Mouse (Mus musculus): ENCODE data around the gene Gpi1.

Gene Gpi1

DNA sequence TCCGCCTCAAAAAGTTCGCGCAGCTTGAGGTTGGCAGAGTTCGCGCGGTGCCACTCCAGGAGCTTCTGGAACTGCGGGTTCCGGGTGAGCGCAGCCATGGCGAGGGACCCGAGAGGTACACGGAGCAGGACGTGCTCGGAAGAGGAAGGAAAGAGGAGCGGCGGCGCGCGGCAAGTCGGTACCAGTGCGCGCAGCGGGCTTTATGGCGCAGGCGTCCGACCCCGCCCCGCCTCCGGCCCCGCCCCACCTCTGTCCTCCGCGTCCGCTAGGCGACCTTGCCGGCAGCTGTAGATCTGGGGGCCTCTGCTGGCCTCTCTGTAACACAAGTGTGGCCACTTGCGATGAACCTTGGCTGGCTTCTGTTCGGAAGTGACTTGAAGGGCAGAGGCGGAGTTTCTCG is at the start of gene Gpi1:
Gene Gpi1 (minus strand): TSS at position 221 of the 400 bp plus-strand sequence.
- DNase-seq, result peak; percentile 71

GRCm38 (mm10) chr7:34277656-34278055 is 47.5 kb upstream of the Gpi1 start:
- no peak for DNase-seq

GRCm38 (mm10) chr7:34276066-34276465 is 45.9 kb upstream of the Gpi1 start:
- no peak for DNase-seq

GRCm38 (mm10) chr7:34272465-34272864 is 42.3 kb upstream of the Gpi1 start:
- no peak for DNase-seq

GRCm38 (mm10) chr7:34268463-34268862 is 38.3 kb upstream of the Gpi1 start:
- no peak for DNase-seq

- DNase-seq, result no peak
Measured at GRCm38 (mm10) chr7:34266421-34266820, 36.3 kb upstream of the Gpi1 start.

- peak; percentile 64 for DNase-seq
Measured at GRCm38 (mm10) chr7:34265876-34266346, 35.8 kb upstream of the Gpi1 start.

GRCm38 (mm10) chr7:34263437-34263836 is 33.3 kb upstream of the Gpi1 start:
- DNase-seq, result no peak

GRCm38 (mm10) chr7:34258407-34258806 is 28.3 kb upstream of the Gpi1 start:
- no peak for DNase-seq

DNA sequence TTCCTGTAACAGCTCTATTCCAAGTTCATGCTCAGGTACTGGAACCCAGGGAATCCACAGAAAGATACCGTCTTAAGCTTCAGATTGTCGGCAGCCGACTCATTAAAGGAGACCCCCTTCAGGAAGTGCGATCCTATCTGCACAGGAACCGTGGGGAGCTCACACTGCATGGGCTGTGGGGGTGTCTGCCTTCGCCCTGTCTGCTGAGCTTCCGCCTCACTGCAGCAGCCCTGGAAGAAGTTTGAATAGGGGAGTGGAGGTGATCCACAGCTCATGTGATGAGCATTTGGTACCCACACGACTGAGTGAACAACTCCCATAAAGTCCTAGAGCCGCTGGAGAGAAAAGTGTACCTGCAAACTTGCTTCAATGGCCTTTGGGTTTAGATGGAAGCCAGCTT is 27.1 kb upstream of the Gpi1 start:
- no peak for DNase-seq

GRCm38 (mm10) chr7:34255916-34256315 is 25.8 kb upstream of the Gpi1 start:
- no peak for DNase-seq

DNA sequence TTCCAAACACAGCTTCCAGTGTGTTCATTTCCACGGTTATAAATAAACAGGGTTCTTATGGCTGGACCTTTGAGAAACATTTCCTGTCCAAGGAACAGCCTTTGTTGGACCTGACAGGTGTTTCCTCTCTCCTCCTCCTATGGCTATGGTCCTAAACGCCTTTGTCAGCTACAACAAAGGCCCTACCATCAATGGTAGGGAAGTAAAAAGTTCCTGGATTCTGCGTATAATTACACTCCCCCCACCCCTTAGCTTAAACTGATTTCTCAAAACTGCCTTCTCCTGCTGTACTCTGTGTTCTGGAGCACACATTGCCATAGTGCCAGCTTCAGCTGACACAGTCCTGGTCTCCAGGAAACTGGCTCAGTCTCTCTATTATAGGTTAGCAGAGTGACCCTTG is 25.0 kb upstream of the Gpi1 start:
- DNase-seq, result no peak

GRCm38 (mm10) chr7:34252030-34252429 is 21.9 kb upstream of the Gpi1 start:
- no peak for DNase-seq

GRCm38 (mm10) chr7:34250738-34251137 is 20.6 kb upstream of the Gpi1 start, which contains the start of gene Gm6096:
Gene Gm6096, plus strand, starts transcription at chr7:34251038.
- DNase-seq, result no peak

DNA sequence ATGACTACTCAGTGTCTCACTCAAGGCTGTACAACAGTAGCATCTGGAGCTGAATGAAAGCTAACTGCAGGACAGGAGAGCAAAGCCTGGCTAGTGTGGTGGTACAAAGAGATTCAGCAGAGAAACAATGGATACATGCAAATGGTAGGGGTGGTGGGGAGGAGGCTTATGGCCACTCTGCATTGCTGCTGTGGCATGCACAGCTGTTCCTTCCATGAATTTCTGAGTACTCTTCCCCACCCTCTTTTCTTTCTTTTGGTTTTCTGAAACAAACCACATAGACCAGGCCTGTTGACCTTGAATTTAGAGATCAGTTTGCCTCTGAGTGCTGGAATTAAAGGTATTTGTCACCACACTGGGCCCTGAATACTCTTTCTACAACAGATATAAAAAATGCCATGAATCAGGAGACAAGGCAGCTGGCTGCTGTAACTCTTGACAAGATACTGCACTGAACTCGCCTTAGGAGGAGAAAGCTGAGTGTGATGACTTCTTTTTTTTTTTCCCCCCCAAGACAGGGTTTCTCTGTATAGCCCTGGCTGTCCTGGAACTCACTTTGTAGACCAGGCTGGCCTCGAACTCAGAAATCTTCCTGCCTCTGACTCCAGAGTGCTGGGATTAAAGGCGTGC is 16.8 kb upstream of the Gpi1 start:
- DNase-seq, result no peak

DNA sequence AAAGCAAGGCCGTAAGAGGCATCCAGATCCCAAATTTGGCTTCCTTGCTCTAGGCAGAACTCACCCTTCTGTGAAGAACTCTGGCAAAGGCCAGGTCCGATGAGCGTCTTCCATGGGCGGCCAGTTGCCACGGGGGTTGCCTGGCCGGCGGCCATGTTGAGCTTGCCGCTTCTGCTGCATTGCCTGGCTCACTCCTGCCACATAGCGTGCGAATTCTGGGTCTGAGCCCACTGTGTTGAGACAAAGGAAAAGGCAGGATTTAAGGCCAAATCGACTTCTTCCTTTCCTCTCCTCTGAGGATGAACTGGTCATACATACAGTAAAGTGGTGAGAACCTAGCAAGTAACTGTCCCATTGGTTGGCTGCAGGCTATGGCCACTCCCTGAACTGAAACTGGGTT is 12.0 kb upstream of the Gpi1 start:
- peak; percentile 69 for DNase-seq

DNA sequence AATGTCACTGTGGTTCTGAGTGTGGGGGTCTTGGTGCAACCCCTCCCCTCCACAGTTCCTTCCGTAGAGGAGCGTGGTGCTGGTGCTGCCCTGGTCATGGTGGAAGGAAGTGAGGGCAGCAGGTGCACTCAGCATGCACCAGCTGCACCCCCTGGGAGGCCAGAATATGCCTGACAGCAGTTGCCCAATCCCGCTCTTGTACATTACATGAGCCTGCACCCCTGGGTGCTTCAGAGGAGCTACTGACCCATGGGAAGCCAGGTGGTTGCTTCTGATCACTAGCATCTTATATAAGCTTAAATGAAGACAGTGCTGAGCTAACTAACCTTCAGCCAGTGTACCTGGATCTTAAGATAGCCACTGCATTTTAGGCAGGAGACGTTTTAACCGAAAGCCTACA is 8.0 kb upstream of the Gpi1 start:
- DNase-seq, result no peak

GRCm38 (mm10) chr7:34235602-34236001 is 5.5 kb upstream of the Gpi1 start:
- DNase-seq, result no peak

DNA sequence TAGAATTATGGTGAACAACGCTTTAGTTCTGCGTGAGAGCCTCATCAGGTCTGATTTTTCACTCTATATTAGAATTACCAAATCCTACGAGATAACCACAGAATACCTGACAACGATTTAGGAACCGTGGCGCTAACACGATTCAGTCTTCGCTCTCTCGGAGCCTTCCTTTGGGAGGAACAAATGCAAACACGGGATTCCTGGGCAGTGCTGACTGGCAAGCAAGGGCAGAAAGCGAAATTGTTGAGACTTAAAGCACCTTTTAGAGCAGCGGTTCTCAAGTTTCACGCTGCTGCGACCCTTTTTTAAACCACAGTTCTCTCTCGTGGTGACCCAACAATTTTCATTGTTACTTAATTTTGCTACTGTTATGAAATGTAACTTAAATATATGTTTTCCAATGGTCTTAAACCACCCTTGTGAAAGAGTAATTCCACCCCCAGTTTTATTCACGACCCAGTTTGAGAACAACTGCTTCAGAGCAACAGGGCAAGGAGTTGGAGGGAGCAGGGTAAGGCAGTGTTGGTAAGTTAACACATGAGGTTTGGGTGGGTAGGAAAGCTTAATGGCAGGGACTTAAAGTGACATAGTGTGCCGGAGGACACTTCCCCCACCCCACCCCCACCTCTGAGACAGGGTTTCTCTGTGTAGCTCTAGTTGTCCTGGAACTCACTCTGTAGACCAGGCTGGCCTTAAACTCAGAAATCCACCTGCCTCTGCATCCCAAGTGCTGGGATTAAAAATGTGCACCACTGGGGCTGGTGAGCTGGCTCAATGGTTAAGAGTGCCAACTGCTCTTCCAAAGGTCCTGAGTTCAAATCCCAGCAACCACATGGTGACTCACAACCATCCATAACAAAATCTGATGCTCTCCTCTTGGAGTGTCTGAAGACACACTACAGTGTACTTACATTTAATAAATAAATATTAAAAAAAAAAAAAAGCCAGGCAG is 4.8 kb upstream of the Gpi1 start:
- no peak for DNase-seq

GRCm38 (mm10) chr7:34233909-34234609 is 3.9 kb upstream of the Gpi1 start:
- DNase-seq, result peak; percentile 100

DNA sequence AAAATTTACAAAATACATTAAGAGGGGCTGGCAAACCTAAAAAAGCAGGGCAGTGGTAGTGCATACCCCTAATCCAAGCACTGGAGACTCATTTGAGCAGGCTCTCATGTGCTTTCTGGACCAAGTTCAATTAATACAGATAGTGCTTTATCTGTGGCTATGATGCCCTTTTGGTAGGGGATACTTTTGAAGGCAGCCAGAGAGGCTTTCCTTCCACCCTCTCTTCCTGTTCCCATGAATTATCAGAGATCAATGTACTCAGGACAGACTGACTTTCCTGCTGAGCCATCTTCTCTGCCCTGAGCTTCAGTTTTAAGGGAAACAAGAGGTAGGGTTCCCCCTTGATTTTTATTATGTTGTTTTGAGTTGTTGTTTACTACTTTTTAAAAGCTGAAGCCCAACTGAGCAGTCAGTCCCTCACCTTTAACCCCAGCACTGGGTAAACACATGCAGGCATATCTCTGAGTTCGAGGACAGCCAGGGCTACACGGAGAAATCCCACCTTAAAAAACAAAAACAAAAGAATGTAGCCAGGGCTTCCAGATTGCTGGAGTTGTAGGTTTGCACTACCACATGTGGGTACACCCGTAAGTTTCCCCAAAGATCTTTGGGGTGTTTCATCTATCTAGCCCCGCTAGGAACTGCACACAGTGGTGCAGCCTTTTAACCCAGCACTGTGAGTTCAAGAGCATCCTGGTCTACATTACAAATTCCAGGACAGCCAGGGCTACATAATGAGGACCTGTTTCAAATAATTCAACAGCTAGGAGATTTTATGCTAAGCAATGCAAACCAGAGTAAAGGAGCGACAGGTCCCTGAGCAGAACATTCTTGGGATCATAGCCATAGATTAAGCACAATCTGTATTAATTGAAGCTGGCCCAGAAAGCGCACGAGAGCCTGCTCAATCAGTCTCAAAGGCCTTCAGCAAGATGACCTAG is 2.9 kb upstream of the Gpi1 start:
- DNase-seq, result no peak

- DNase-seq, result peak; percentile 57
Measured at GRCm38 (mm10) chr7:34229691-34230111, 435 bp downstream of the Gpi1 start.

Measured in cerebellum, adult 11 months (tissue).